Mouse (Mus musculus): Measurements from ENCODE around the gene Olfr1339.

GRCm38 (mm10) chr4:118692412-118692973, 39.5 kb upstream of the Olfr1339 start, which contains the start of gene Olfr1342:
- TF ChIP-seq CTCF (IDR thresholded peaks at IDR 0.05; ENCODE audit: borderline replicate concordance, control insufficient read depth, extremely low read depth, insufficient read depth, low read length, poor library complexity): no peak
- no peak for TF ChIP-seq POLR2A (IDR thresholded peaks at IDR 0.05; ENCODE audit: control insufficient read depth, extremely low read depth, insufficient read depth, low read length, poor library complexity)
